In genomic region chr2:26526443-26527257, GRCm38 (mm10) we compare ENCODE assay signal across 10 mouse cellular contexts. TPM values are rescaled to one million over a fixed set of nuclear protein-coding genes. Genes with fewer than 3 reads are reported as not detected.
DNase-seq lines count a peak whose midpoint lies in the region; ATAC-seq and TF ChIP-seq lines count a peak whose summit lies in the region.
"Had no signal": no experiment of that assay in that cellular context is flagged by ENCODE, and none has a peak within 500 bp of the region (broad histone marks: within the 10 kb centered on the region; RNA-seq: fewer than 3 reads in every experiment).

No protein-coding gene starts in this region.

- 51% methylated on average over 11 of the region's 11 CpGs for WGBS in forebrain, embryonic 10.5 days
- 48% methylated on average over 11 of the region's 11 CpGs for WGBS in forebrain, embryonic 16.5 days
- 41% methylated on average over 11 of the region's 11 CpGs for WGBS in neural tube, embryonic 11.5 days
- WGBS in limb, embryonic 14.5 days: 22% methylated on average over 11 of the region's 11 CpGs

- ATAC-seq in forebrain, embryonic 16.5 days: no peak
- no peak for ATAC-seq in neural tube, embryonic 11.5 days (ENCODE audit: insufficient read depth, low FRiP score, low TSS enrichment)
- peak; percentile 67 for ATAC-seq in limb, embryonic 14.5 days (ENCODE audit: low FRiP score, low read depth)
- no peak for ATAC-seq in frontal cortex, adult (ENCODE audit: low TSS enrichment)

- no peak for TF ChIP-seq POLR2A in limb, embryonic 14.5 days (IDR thresholded peaks at IDR 0.05; ENCODE audit: borderline replicate concordance, extremely low read depth, insufficient read depth, insufficient read length)

- no peak overlapping the region for H3K9ac ChIP-seq in forebrain, embryonic 16.5 days (replicated peaks; ENCODE audit: low read depth, low read length)
- H3K9ac ChIP-seq in neural tube, embryonic 11.5 days (ENCODE audit: low read length): no peak overlapping the region; the same call in 1 of the 2 replicates
- 0 out of 2 replicates have a peak overlapping the region, but pooled peaks have one; percentile 34 for H3K9ac ChIP-seq in limb, embryonic 14.5 days (ENCODE audit: low read depth, low read length, severe bottlenecking)

- H3K4me3 ChIP-seq in forebrain, embryonic 10.5 days: no peak overlapping the region
- no peak overlapping the region for H3K4me3 ChIP-seq in forebrain, embryonic 16.5 days (replicated peaks; ENCODE audit: low read length)
- H3K4me3 ChIP-seq in neural tube, embryonic 11.5 days (ENCODE audit: low read depth, low read length): no peak overlapping the region
- no peak overlapping the region for H3K4me3 ChIP-seq in limb, embryonic 14.5 days (replicated peaks; ENCODE audit: low read length)

- H3K4me1 ChIP-seq in forebrain, embryonic 10.5 days: peaks cover 39% of the 10 kb centered on the region
- H3K4me1 ChIP-seq in forebrain, embryonic 16.5 days (replicated peaks; ENCODE audit: control insufficient read depth, insufficient read depth, low read length): no peaks in the 10 kb centered on the region
- peaks cover 15% of the 10 kb centered on the region for H3K4me1 ChIP-seq in neural tube, embryonic 11.5 days (ENCODE audit: control insufficient read depth, insufficient read depth, low read length)
- peaks cover 35% of the 10 kb centered on the region for H3K4me1 ChIP-seq in limb, embryonic 14.5 days (ENCODE audit: control insufficient read depth, insufficient read depth, low read length)

- H3K36me3 ChIP-seq in forebrain, embryonic 10.5 days (replicated peaks): no peaks in the 10 kb centered on the region
- H3K36me3 ChIP-seq in forebrain, embryonic 16.5 days (ENCODE audit: control insufficient read depth, insufficient read depth): no peaks in the 10 kb centered on the region
- no peaks in the 10 kb centered on the region for H3K36me3 ChIP-seq in neural tube, embryonic 11.5 days (ENCODE audit: control insufficient read depth, insufficient read depth, low read length)
- no peaks in the 10 kb centered on the region for H3K36me3 ChIP-seq in limb, embryonic 14.5 days (ENCODE audit: control insufficient read depth, insufficient read depth, low read length)

- no peak overlapping the region for H3K4me2 ChIP-seq in forebrain, embryonic 16.5 days (ENCODE audit: low read length)
- H3K4me2 ChIP-seq in neural tube, embryonic 11.5 days (ENCODE audit: low read depth): no peak overlapping the region
- 0 out of 2 replicates have a peak overlapping the region, but pooled peaks have one; percentile 6 for H3K4me2 ChIP-seq in limb, embryonic 14.5 days (replicated peaks; ENCODE audit: low read depth, low read length, severe bottlenecking)

- no peak for DNase-seq in forebrain, embryonic 10.5 days (ENCODE audit: extremely low spot score, low spot score)
- DNase-seq in neural tube, embryonic 11.5 days (ENCODE audit: low spot score): no peak
- no peak for DNase-seq in neural tube, embryonic 10.5 days (ENCODE audit: extremely low spot score, low spot score)
- DNase-seq in limb, embryonic 14.5 days (ENCODE audit: low spot score): no peak
- DNase-seq in B cell, adult 2 months: no peak
- no peak for DNase-seq in layer of hippocampus, postnatal 14 days (ENCODE audit: low spot score in 2 of 2)

- H3K9me3 ChIP-seq in forebrain, embryonic 10.5 days: no peaks in the 10 kb centered on the region
- H3K9me3 ChIP-seq in forebrain, embryonic 16.5 days (ENCODE audit: control insufficient read depth, low read length): no peaks in the 10 kb centered on the region
- H3K9me3 ChIP-seq in neural tube, embryonic 11.5 days (ENCODE audit: control insufficient read depth, low read length): no peaks in the 10 kb centered on the region
- no peaks in the 10 kb centered on the region for H3K9me3 ChIP-seq in limb, embryonic 14.5 days (ENCODE audit: control insufficient read depth, low read length)

- peak overlapping the region; percentile 69 for H3K27ac ChIP-seq in forebrain, embryonic 10.5 days
- no peak overlapping the region for H3K27ac ChIP-seq in forebrain, embryonic 16.5 days (ENCODE audit: low read length)
- peak overlapping the region; percentile 49; the same call in 1 of the 2 replicates for H3K27ac ChIP-seq in neural tube, embryonic 11.5 days (ENCODE audit: low read depth, low read length)
- peak overlapping the region; percentile 68 for H3K27ac ChIP-seq in limb, embryonic 14.5 days (replicated peaks; ENCODE audit: low read depth, low read length)

- no peaks in the 10 kb centered on the region for H3K27me3 ChIP-seq in forebrain, embryonic 10.5 days (ENCODE audit: poor library complexity, severe bottlenecking)
- no peaks in the 10 kb centered on the region for H3K27me3 ChIP-seq in forebrain, embryonic 16.5 days (replicated peaks; ENCODE audit: control insufficient read depth, insufficient read depth, low read length)
- no peaks in the 10 kb centered on the region for H3K27me3 ChIP-seq in neural tube, embryonic 11.5 days (ENCODE audit: control insufficient read depth, insufficient read depth, low read length)
- H3K27me3 ChIP-seq in limb, embryonic 14.5 days (ENCODE audit: control insufficient read depth, insufficient read depth, low read length): no peaks in the 10 kb centered on the region

RNA-seq across cellular contexts. Expression of gene Notch1, which starts 10.2 kb away (rescaled TPM):
- polyA plus RNA-seq in forebrain, embryonic 10.5 days (2016; fragmentation: Nextera tagmentation; extraction: Ambion mirVana): 25.4 and 26.7 TPM in 2 replicates
- 20.2 and 23.6 TPM in 2 replicates for polyA plus RNA-seq in forebrain, embryonic 16.5 days (2015; fragmentation: Nextera tagmentation; extraction: Ambion mirVana)
- polyA plus RNA-seq in neural tube, embryonic 11.5 days (2014; fragmentation: Nextera tagmentation; extraction: Ambion mirVana): 56.9 and 60.4 TPM in 2 replicates
- 28.1 and 40.2 TPM in 2 replicates for polyA plus RNA-seq in limb, embryonic 14.5 days (2012; rRNA removed)
- 44.5 and 47.0 TPM in 2 replicates for polyA plus RNA-seq in limb, embryonic 14.5 days (2014; fragmentation: Nextera tagmentation; extraction: Ambion mirVana)
- 10 to 100 TPM; 35.4 to 45.2 TPM for total RNA-seq in layer of hippocampus, postnatal 14 days (2021)

RNA-seq across cellular contexts. Expression of gene Egfl7, which starts 53.2 kb away (rescaled TPM):
- 89.9 and 96.4 TPM in 2 replicates for polyA plus RNA-seq in forebrain, embryonic 10.5 days (2016; fragmentation: Nextera tagmentation; extraction: Ambion mirVana)
- 59.5 and 61.7 TPM in 2 replicates for polyA plus RNA-seq in forebrain, embryonic 16.5 days (2015; fragmentation: Nextera tagmentation; extraction: Ambion mirVana)
- polyA plus RNA-seq in neural tube, embryonic 11.5 days (2014; fragmentation: Nextera tagmentation; extraction: Ambion mirVana): 68.5 and 75.7 TPM in 2 replicates
- 262 and 311 TPM in 2 replicates for polyA plus RNA-seq in limb, embryonic 14.5 days (2012; rRNA removed)
- 104 and 108 TPM in 2 replicates for polyA plus RNA-seq in limb, embryonic 14.5 days (2014; fragmentation: Nextera tagmentation; extraction: Ambion mirVana)
- 10 to 100 TPM; 80.2 to 84.1 TPM for total RNA-seq in layer of hippocampus, postnatal 14 days (2021)

RNA-seq across cellular contexts. Expression of gene Gm20532, which starts 59.8 kb away (rescaled TPM):
- not detected in 2 replicates for polyA plus RNA-seq in forebrain, embryonic 10.5 days (2016; fragmentation: Nextera tagmentation; extraction: Ambion mirVana)
- not detected in 2 replicates for polyA plus RNA-seq in forebrain, embryonic 16.5 days (2015; fragmentation: Nextera tagmentation; extraction: Ambion mirVana)
- not detected in 2 replicates for polyA plus RNA-seq in neural tube, embryonic 11.5 days (2014; fragmentation: Nextera tagmentation; extraction: Ambion mirVana)
- polyA plus RNA-seq in limb, embryonic 14.5 days (2012; rRNA removed): not detected in 2 replicates
- polyA plus RNA-seq in limb, embryonic 14.5 days (2014; fragmentation: Nextera tagmentation; extraction: Ambion mirVana): not detected in 2 replicates
- total RNA-seq in layer of hippocampus, postnatal 14 days (2021): not detected
- total RNA-seq: layer of hippocampus, adult 18-20 months had no signal
- polyA plus RNA-seq: frontal cortex, adult 2 months had no signal
